Mouse (Mus musculus) neural tube, embryonic 15.5 days (tissue): ENCODE measurements around the gene Actg2. TPM values are rescaled to one million over a fixed set of nuclear protein-coding genes. Genes with fewer than 3 reads are reported as not detected.

Experiments
- ATAC-seq: fragments of 200-750 bp; cut with Nextera tagmentation; 2 replicates; pipeline ENCODE4 v1.8.0; 2017; ENCODE audit warnings: mild to moderate bottlenecking, moderate TSS enrichment, moderate library complexity; ENCODE audit not compliant: low FRiP score
- H3K27ac ChIP-seq: fragments of 300-500 bp; sonication (generic); replicated peaks from 2 replicates; pipeline ENCODE4 v1.5.1; 2015; ENCODE audit warnings: mild to moderate bottlenecking, inconsistent platforms
- H3K27me3 ChIP-seq: fragments of 300-500 bp; sonication (generic); replicated peaks from 2 replicates; pipeline ENCODE4 v1.6.1; 2015; ENCODE audit warnings: inconsistent platforms
- H3K36me3 ChIP-seq: fragments of 300-500 bp; sonication (generic); 2 replicates; pipeline ENCODE4 v1.6.1; 2015; ENCODE audit warnings: inconsistent platforms
- H3K4me1 ChIP-seq: fragments of 300-500 bp; sonication (generic); 2 replicates; pipeline ENCODE4 v1.6.1; 2015; ENCODE audit warnings: inconsistent platforms
- H3K4me2 ChIP-seq: fragments of 300-500 bp; sonication (generic); 2 replicates; pipeline ENCODE4 v1.6.1; 2015; ENCODE audit warnings: inconsistent platforms, mild to moderate bottlenecking, moderate library complexity
- H3K4me3 ChIP-seq: fragments of 300-500 bp; sonication (generic); replicated peaks from 2 replicates; pipeline ENCODE4 v1.5.1; 2015; ENCODE audit warnings: mild to moderate bottlenecking, inconsistent platforms
- H3K9ac ChIP-seq: fragments of 300-500 bp; sonication (generic); replicated peaks from 2 replicates; pipeline ENCODE4 v1.6.1; 2015; ENCODE audit warnings: mild to moderate bottlenecking, inconsistent platforms
- H3K9me3 ChIP-seq: fragments of 300-500 bp; sonication (generic); replicated peaks from 2 replicates; pipeline ENCODE4 v1.6.1; 2016; ENCODE audit warnings: inconsistent platforms
- WGBS: fragments of 180-500 bp; shearing (Covaris S2); methylation state at CpG from one replicate; pipeline ENCODE4 v1.1.7; 2015; ENCODE audit warnings: mixed read lengths; 5-methylcytosine and 5-hydroxymethylcytosine counted together
- polyA plus RNA-seq: library from polyadenylated mRNA; unstranded; fragments of >200 nt; fragmentation: Nextera tagmentation; extraction: Ambion mirVana; gene quantifications from 2 replicates; pipeline ENCODE4 v1.2.1, GENCODE M21; 2015

Actg2 gene
- polyA plus RNA-seq, 1 experiment from 2014 or later: 2.3 TPM

GRCm38 (mm10) chr6:83473240-83473639, 62.8 kb downstream of the Actg2 start:
- no peaks in the 10 kb centered on the region for H3K36me3 ChIP-seq
- H3K27me3 ChIP-seq: no peaks in the 10 kb centered on the region
- no peak for ATAC-seq
- H3K9me3 ChIP-seq: no peaks in the 10 kb centered on the region
- no peak overlapping the region for H3K9ac ChIP-seq
- no peak overlapping the region for H3K27ac ChIP-seq
- WGBS: 82% methylated on average over 9 of the region's 9 CpGs
- H3K4me1 ChIP-seq: no peaks in the 10 kb centered on the region
- no peak overlapping the region for H3K4me3 ChIP-seq
- H3K4me2 ChIP-seq: no peak overlapping the region

DNA sequence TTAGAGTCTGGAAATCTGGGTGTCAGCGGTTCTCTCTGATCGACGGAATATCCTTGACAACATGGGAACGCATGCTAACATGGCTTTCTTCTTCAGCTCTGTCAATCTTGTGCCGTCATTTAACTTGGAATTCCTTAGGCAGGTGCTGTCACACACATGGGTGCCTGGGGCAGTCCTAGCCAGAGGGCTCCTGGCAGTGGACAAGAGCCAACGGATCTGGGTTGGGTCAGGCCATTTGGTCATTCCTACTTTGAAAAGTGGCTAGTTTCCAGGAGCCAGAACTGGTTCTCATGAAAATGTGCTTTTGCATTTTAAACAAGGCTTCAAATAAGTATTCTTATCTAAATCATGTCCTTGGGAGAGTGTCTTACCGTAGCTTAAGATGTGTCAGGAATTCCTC, 64.3 kb downstream of the Actg2 start:
- Histone ChIP-seq H3K4me3 (no peak overlapping the region), H3K27ac (no peak overlapping the region), H3K4me1 (no peaks in the 10 kb centered on the region), H3K27me3 (no peaks in the 10 kb centered on the region), H3K4me2 (no peak overlapping the region), H3K9me3 (no peaks in the 10 kb centered on the region), H3K9ac (no peak overlapping the region), H3K36me3 (no peaks in the 10 kb centered on the region)
- no peak for ATAC-seq
- 91% methylated on average over 7 of the region's 7 CpGs for WGBS

- H3K9me3 ChIP-seq: no peaks in the 10 kb centered on the region
- no peaks in the 10 kb centered on the region for H3K27me3 ChIP-seq
- no peak overlapping the region for H3K9ac ChIP-seq
- no peaks in the 10 kb centered on the region for H3K4me1 ChIP-seq
- no peak overlapping the region for H3K4me2 ChIP-seq
- H3K27ac ChIP-seq: no peak overlapping the region
- H3K4me3 ChIP-seq: no peak overlapping the region
- no peak for ATAC-seq
- H3K36me3 ChIP-seq: no peaks in the 10 kb centered on the region
Observed at GRCm38 (mm10) chr6:83464011-83464410, 72.1 kb downstream of the Actg2 start.

Other genes with a start within 250 kb of the Actg2 start
- 30.9 and 34.7 TPM in 2 replicates for gene Mthfd2, start 210.4 kb downstream of the Actg2 start, polyA plus RNA-seq
- gene Mob1a, start 210.2 kb downstream of the Actg2 start, polyA plus RNA-seq: 20.2 and 31.3 TPM in 2 replicates
- gene Bola3, start 187.1 kb downstream of the Actg2 start, polyA plus RNA-seq: 60.1 and 73.0 TPM in 2 replicates
- gene Tet3, start 77.2 kb downstream of the Actg2 start, polyA plus RNA-seq: 57.9 and 58.9 TPM in 2 replicates
- 74.3 and 74.4 TPM in 2 replicates for gene Dguok, start 29.3 kb downstream of the Actg2 start, polyA plus RNA-seq
- 55.3 and 60.2 TPM in 2 replicates for gene Stambp, start 36.5 kb upstream of the Actg2 start, polyA plus RNA-seq
- not detected in 2 replicates for gene Clec4f, start 119.9 kb upstream of the Actg2 start, polyA plus RNA-seq
- not detected in 2 replicates for gene Cd207, start 141.6 kb upstream of the Actg2 start, polyA plus RNA-seq
- gene Vax2, start 175.0 kb upstream of the Actg2 start, polyA plus RNA-seq: not detected in 2 replicates
- gene Atp6v1b1, start 206.7 kb upstream of the Actg2 start, polyA plus RNA-seq: not detected in 2 replicates
- gene Ankrd53, start 226.4 kb upstream of the Actg2 start, polyA plus RNA-seq: 0.19 TPM in 1 of 2 replicates, not detected in the other
- 72.3 and 73.2 TPM in 2 replicates for gene Tex261, start 239.5 kb upstream of the Actg2 start, polyA plus RNA-seq